Mouse (Mus musculus): ENCODE data around the gene Slc6a5. TPM values are rescaled to one million over a fixed set of nuclear protein-coding genes. Genes with fewer than 3 reads are reported as not detected.

Gene Slc6a5
- not detected in 2 replicates for polyA plus RNA-seq (2012; ENCODE audit: insufficient read depth, insufficient read length, missing spikeins)

GRCm38 (mm10) chr7:49909850-49910249 lies at the start of gene Slc6a5:
TSS of gene Slc6a5 (plus strand) at chr7:49910146.
- Histone ChIP-seq H3K4me3 (ENCODE audit: insufficient read depth, low read length) (no peak within 1 kb of the TSS), H3K4me1 (ENCODE audit: control insufficient read depth, insufficient read depth, low read length) (no peaks in the 10 kb centered on the region), H3K27ac (ENCODE audit: insufficient read depth, low read depth, low read length) (no peak within 1 kb of the TSS)
- TF ChIP-seq POLR2A (IDR thresholded peaks at IDR 0.05; ENCODE audit: borderline replicate concordance, low read depth, low read length): no peak
- TF ChIP-seq CTCF (IDR thresholded peaks at IDR 0.05; ENCODE audit: low read depth, low read length): no peak

GRCm38 (mm10) chr7:49861196-49861595 lies 48.8 kb upstream of the Slc6a5 start:
- no peak overlapping the region for H3K4me3 ChIP-seq (ENCODE audit: insufficient read depth, low read length)
- TF ChIP-seq CTCF (IDR thresholded peaks at IDR 0.05; ENCODE audit: low read depth, low read length) (no peak), POLR2A (IDR thresholded peaks at IDR 0.05; ENCODE audit: borderline replicate concordance, low read depth, low read length) (no peak)
- no peak overlapping the region for H3K27ac ChIP-seq (ENCODE audit: insufficient read depth, low read depth, low read length)
- no peaks in the 10 kb centered on the region for H3K4me1 ChIP-seq (ENCODE audit: control insufficient read depth, insufficient read depth, low read length)

DNA sequence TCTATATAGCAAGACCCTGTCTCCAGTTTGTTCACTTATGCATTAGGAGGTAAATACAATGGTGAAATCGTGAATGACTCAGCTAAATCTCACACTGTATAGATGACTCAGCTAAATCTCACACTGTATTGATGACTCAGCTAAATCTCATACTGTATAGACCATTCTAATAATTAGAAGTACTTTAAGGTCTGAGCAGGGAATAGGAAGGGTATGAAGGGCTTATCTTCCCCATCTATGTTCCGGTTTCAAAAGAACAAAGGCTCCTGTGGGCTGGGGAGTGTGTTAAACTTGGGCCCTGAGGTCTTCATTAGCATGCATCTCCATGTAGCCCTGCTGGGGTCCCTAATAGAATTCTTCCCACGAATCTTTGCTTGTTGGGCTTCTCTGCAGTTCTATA lies 46.2 kb upstream of the Slc6a5 start:
- Histone ChIP-seq H3K27ac (ENCODE audit: insufficient read depth, low read depth, low read length) (no peak overlapping the region), H3K4me1 (ENCODE audit: control insufficient read depth, insufficient read depth, low read length) (no peaks in the 10 kb centered on the region; the same call in 1 of the 2 replicates), H3K4me3 (ENCODE audit: insufficient read depth, low read length) (no peak overlapping the region)
- TF ChIP-seq POLR2A (IDR thresholded peaks at IDR 0.05; ENCODE audit: borderline replicate concordance, low read depth, low read length): no peak
- TF ChIP-seq CTCF (IDR thresholded peaks at IDR 0.05; ENCODE audit: low read depth, low read length): no peak

DNA sequence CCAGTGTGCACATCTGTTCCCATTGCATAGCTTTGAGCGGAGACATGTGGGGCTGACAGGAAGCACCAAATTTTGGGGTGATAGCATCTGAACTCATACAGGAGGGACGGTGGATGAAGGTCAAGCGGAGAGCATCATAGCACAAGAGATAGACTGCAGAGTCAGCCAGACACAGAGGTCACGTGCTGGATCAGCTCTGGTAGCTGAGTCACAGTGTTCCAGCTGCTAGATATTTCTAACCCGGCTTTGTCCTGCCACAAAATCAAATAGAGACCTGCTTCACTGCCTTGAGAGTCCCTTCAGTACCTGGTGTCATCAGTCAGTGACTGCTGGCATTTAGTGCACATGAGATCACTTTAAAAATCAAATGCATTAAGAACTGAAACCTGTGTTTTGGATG lies 40.3 kb upstream of the Slc6a5 start:
- H3K4me1 ChIP-seq (ENCODE audit: control insufficient read depth, insufficient read depth, low read length): no peaks in the 10 kb centered on the region; the same call in 1 of the 2 replicates
- H3K27ac ChIP-seq (ENCODE audit: insufficient read depth, low read depth, low read length): no peak overlapping the region
- TF ChIP-seq POLR2A (IDR thresholded peaks at IDR 0.05; ENCODE audit: borderline replicate concordance, low read depth, low read length): no peak
- no peak for TF ChIP-seq CTCF (IDR thresholded peaks at IDR 0.05; ENCODE audit: low read depth, low read length)
- H3K4me3 ChIP-seq (ENCODE audit: insufficient read depth, low read length): no peak overlapping the region

DNA sequence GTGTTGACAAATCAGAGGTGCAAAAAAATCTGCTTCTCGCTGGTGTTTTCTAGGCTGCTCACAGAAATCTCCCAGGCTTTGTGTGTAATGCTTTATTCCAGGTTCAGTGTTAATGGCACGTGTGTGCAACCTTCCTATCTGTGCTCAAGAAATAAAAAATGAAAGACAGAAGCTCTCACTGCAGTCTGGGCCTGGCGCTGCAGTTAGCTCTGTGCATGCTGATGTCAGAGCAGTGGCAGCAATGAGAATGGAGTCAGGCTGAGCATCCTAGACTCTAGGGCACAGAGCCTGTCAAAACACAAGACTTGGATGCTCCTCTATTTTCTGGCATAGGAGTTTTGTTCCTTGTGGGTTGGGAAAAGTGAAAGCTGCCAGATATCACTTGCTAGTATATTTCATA lies 39.7 kb upstream of the Slc6a5 start:
- no peak overlapping the region for H3K4me3 ChIP-seq (ENCODE audit: insufficient read depth, low read length)
- no peaks in the 10 kb centered on the region; the same call in 1 of the 2 replicates for H3K4me1 ChIP-seq (ENCODE audit: control insufficient read depth, insufficient read depth, low read length)
- H3K27ac ChIP-seq (ENCODE audit: insufficient read depth, low read depth, low read length): no peak overlapping the region
- no peak for TF ChIP-seq POLR2A (IDR thresholded peaks at IDR 0.05; ENCODE audit: borderline replicate concordance, low read depth, low read length)
- no peak for TF ChIP-seq CTCF (IDR thresholded peaks at IDR 0.05; ENCODE audit: low read depth, low read length)

DNA sequence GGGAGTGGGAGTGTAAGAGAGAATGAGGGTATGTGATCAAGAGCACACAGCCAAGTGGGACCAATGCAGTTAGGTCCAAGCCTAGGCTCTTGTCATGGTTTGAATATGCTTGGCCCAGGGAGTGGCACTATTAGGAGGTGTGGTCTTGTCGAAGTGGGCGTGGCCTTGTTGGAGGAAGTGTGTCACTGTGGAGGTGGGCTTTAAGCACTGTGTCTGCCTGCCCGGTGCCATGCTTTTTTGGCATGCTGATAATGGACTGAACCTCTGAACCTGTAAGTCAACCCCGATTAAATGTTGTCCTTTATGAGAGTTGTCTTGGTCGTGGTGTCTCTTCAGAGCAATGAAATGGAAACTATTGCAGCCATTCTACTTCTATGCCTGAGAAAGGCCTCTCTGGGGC lies 32.6 kb upstream of the Slc6a5 start:
- 0 out of 2 replicates have a peak, but pooled peaks cover 3% of the 10 kb centered on the region for H3K4me1 ChIP-seq (ENCODE audit: control insufficient read depth, insufficient read depth, low read length)
- H3K4me3 ChIP-seq (ENCODE audit: insufficient read depth, low read length): no peak overlapping the region
- TF ChIP-seq POLR2A (IDR thresholded peaks at IDR 0.05; ENCODE audit: borderline replicate concordance, low read depth, low read length): no peak
- no peak for TF ChIP-seq CTCF (IDR thresholded peaks at IDR 0.05; ENCODE audit: low read depth, low read length)
- no peak overlapping the region for H3K27ac ChIP-seq (ENCODE audit: insufficient read depth, low read depth, low read length)

GRCm38 (mm10) chr7:49879051-49879450 lies 30.9 kb upstream of the Slc6a5 start:
- TF ChIP-seq CTCF (IDR thresholded peaks at IDR 0.05; ENCODE audit: low read depth, low read length): no peak
- no peak for TF ChIP-seq POLR2A (IDR thresholded peaks at IDR 0.05; ENCODE audit: borderline replicate concordance, low read depth, low read length)
- H3K27ac ChIP-seq (ENCODE audit: insufficient read depth, low read depth, low read length): no peak overlapping the region
- H3K4me1 ChIP-seq (ENCODE audit: control insufficient read depth, insufficient read depth, low read length): 0 out of 2 replicates have a peak, but pooled peaks cover 3% of the 10 kb centered on the region
- no peak overlapping the region for H3K4me3 ChIP-seq (ENCODE audit: insufficient read depth, low read length)

- TF ChIP-seq POLR2A (IDR thresholded peaks at IDR 0.05; ENCODE audit: borderline replicate concordance, low read depth, low read length): no peak
- TF ChIP-seq CTCF (IDR thresholded peaks at IDR 0.05; ENCODE audit: low read depth, low read length): no peak
- Histone ChIP-seq H3K27ac (ENCODE audit: insufficient read depth, low read depth, low read length) (no peak overlapping the region), H3K4me3 (ENCODE audit: insufficient read depth, low read length) (no peak overlapping the region), H3K4me1 (ENCODE audit: control insufficient read depth, insufficient read depth, low read length) (peaks cover 8% of the 10 kb centered on the region)
Observed at GRCm38 (mm10) chr7:49879998-49880707, 29.8 kb upstream of the Slc6a5 start.

- TF ChIP-seq CTCF (IDR thresholded peaks at IDR 0.05; ENCODE audit: low read depth, low read length) (no peak), POLR2A (IDR thresholded peaks at IDR 0.05; ENCODE audit: borderline replicate concordance, low read depth, low read length) (no peak)
- peaks cover 14% of the 10 kb centered on the region for H3K4me1 ChIP-seq (ENCODE audit: control insufficient read depth, insufficient read depth, low read length)
- no peak overlapping the region for H3K4me3 ChIP-seq (ENCODE audit: insufficient read depth, low read length)
- no peak overlapping the region for H3K27ac ChIP-seq (ENCODE audit: insufficient read depth, low read depth, low read length)
Observed at GRCm38 (mm10) chr7:49882288-49882687, 27.7 kb upstream of the Slc6a5 start.

- Histone ChIP-seq H3K4me1 (ENCODE audit: control insufficient read depth, insufficient read depth, low read length) (peaks cover 14% of the 10 kb centered on the region), H3K4me3 (ENCODE audit: insufficient read depth, low read length) (no peak overlapping the region), H3K27ac (ENCODE audit: insufficient read depth, low read depth, low read length) (no peak overlapping the region)
- no peak for TF ChIP-seq CTCF (IDR thresholded peaks at IDR 0.05; ENCODE audit: low read depth, low read length)
- TF ChIP-seq POLR2A (IDR thresholded peaks at IDR 0.05; ENCODE audit: borderline replicate concordance, low read depth, low read length): no peak
Observed at GRCm38 (mm10) chr7:49882694-49883389, 27.1 kb upstream of the Slc6a5 start.

All from bone marrow macrophage, adult 2 months (primary cell).